Mouse (Mus musculus) gastrocnemius, postnatal 4 days (tissue): ENCODE measurements around the gene Clps. TPM values are rescaled to one million over a fixed set of nuclear protein-coding genes. Genes with fewer than 3 reads are reported as not detected.

Source experiments
- DNase-seq, 2 experiments: peaks; one replicate each; pipeline ENCODE4 v3.0.0; 2021 to 2022; ENCODE audit warnings: low spot score in 2 of 2, mixed read lengths in 2 of 2
- total RNA-seq, 2 experiments: library from RNA; stranded (reverse); gene quantifications; 2 replicates each; pipeline ENCODE4 v1.2.3; 2021

Clps gene
- total RNA-seq, 2 experiments from 2014 or later, result not detected

- DNase-seq, result peak in 1 of 2 experiments; percentile 55
These were observed 7.3 kb downstream of the Clps start for GRCm38 (mm10) chr17:28553040-28553793.

DNA sequence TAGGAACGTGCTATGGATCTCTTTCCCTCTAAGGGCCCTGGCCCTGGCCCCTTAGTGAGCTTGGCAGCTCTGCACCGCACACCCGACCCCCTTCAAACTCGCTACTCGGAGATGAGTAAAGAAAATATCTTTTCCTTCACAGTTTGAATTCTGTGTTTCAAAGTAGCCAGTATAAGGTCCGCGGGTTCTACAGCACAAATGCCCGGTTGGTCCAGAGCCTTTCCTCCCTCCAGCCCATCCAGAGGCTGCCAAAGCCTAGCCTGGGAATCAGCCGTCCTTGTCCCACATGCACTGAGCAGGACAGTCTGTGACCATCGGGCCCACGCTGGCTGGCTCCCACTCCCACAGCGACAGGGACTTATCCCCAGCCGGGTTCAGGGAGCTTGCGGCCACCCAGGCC, 11.5 kb downstream of the Clps start, which contains the start of gene Clpsl2:
Clpsl2 (plus strand) TSS at position 301 of the 400 bp plus-strand sequence.
- no peak for DNase-seq

DNA sequence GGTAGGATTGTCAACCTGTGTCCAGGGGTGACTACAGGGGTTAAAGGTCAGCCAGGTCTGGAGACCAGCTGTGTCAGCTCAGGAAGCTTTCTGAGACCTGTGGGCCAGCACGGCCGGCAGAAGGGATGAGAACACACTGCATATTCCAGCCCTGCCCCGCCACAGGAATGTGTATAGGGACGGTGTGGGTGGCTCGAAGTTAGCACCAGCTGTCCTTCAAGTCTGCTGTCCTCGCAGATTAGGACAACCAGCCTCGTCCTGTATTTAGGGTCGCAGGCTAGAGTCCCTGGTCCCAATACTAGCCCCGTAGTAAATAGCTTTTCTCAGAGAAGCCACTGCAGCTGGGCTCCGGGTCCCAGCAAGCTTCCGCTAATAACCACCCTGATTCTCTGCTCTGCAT, 12.0 kb downstream of the Clps start:
- DNase-seq, result no peak

GRCm38 (mm10) chr17:28546925-28547324, 13.6 kb downstream of the Clps start:
- no peak for DNase-seq

DNA sequence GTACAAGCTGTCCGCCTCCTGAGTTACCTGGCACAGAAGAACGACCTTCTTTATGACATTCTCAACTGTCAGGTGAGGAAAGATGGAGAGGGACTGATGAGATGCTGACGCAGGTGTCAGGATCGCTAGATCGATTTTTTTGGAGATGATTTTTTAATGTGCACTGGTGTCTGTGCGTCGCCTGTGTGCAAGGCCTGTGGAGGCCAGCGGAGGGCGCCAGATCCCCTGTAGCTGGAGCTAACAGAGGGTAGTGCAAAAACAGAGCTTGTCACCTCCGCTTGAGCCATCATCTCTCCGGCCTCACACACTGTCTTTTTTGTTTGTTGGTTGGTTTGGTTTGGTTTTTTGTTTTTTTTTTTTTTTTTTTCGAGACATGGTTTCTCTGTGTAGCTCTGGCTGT, 22.7 kb downstream of the Clps start:
- DNase-seq, result no peak

DNA sequence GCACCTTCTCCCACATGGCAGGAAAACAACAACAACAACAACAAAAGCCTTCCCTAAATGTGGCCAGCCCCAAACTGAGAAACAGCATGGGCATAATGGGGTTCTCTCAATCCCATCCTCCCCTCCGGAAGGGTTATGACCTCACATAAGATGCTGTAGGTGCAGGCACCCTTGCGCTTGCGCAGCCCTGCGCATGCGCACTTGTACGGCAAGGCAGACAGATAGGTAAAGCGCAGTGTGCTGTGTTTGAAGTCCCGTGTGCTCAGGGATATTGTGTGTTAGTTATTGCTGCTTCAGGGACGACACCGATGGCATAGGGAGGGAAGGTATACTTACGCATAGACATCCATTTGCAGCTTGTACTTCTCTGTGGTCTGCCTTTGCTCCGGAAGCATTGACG, 27.2 kb downstream of the Clps start:
- no peak for DNase-seq

- no peak for DNase-seq
These were observed 28.0 kb downstream of the Clps start for GRCm38 (mm10) chr17:28532557-28532956.

GRCm38 (mm10) chr17:28531946-28532345, 28.6 kb downstream of the Clps start:
- no peak for DNase-seq

- DNase-seq, result no peak
These were observed 30.1 kb downstream of the Clps start, which contains the start of gene Armc12 for GRCm38 (mm10) chr17:28530506-28530905. TSS of gene Armc12 (plus strand) at chr17:28530806.

DNA sequence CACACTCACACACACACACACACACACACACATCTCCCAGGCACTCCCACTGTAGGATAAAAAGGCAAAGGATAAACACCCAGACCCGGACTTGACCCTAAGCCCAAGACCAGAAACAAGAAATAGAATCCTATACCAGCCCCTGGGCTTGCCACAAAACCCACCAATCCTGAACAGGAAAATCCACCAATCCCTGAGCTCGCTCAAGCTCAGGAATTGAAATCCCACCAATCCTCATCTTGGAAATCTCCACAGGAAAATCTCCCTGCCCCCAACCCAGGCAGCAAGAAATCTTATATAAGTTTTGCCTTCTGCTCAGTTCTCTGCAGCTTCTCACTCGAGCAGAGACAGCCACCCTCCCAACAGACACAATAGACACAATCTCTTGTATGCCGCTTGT, 31.4 kb downstream of the Clps start:
- no peak for DNase-seq

GRCm38 (mm10) chr17:28528043-28528351, 32.6 kb downstream of the Clps start:
- peak; percentile 76 to 82 for DNase-seq

- DNase-seq, result no peak
These were observed 33.2 kb downstream of the Clps start for GRCm38 (mm10) chr17:28527184-28528042.

DNA sequence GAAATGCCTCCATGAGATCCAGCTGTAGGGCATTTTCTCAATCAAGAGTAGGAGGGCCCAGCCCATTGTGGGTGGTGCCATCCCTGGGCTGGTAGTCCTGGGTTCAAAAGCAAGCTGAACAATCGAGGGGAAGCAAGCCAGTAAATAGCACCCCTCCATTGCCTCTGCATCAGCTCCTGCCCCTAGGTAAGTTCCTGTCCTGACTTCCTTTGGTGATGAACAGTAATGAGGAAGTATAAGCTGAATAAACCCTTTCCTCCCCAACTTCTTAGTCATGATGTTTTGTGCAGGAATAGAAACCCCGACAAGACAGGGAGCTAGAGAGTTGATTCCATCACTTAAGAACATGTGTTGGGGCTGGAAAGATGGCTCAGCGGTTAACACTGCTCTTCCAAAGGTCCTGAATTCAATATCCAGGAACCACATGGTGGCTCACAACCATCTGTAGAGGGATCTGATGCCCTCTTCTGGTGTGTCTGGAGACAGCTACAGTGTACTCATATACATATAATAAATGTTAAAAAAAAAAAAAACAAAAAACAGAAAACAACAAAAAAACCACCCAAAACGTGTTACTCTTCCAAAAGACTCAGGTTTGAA, 35.6 kb downstream of the Clps start:
- no peak for DNase-seq

DNA sequence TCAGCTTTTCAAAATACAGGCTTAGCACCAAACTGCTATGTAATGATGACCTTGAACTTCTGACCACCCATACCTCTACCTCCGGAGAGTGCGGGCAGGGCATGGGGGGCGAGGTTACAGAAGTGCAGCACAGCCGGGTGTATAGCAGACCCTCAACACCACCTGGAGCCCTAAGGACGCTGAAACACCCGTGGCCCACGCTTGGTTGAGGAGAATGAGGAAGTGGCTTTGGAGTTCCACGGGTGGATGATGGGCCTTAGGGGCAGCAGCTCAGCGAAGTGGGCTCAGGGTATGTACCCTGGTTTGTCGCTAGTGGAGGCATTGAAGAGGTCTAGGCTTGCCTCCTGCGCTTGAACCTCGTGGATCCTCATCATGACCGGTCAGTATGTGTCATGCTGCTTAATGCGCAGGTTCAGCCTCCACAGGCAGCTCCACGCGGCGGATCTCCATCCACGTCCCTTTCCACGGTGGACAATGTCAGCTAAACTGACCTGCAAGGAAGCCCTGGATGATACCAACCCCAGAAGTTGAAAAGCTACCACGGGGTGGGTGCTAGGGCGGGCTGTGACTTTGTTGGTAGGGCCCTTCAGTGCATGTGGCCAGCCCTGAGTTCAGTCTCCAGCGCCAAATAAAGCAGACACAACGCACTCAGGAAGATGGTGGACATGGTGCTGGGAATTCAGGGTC, 36.4 kb downstream of the Clps start:
- DNase-seq, result no peak

- no peak for DNase-seq
These were observed 37.1 kb downstream of the Clps start for GRCm38 (mm10) chr17:28523355-28524008.

DNA sequence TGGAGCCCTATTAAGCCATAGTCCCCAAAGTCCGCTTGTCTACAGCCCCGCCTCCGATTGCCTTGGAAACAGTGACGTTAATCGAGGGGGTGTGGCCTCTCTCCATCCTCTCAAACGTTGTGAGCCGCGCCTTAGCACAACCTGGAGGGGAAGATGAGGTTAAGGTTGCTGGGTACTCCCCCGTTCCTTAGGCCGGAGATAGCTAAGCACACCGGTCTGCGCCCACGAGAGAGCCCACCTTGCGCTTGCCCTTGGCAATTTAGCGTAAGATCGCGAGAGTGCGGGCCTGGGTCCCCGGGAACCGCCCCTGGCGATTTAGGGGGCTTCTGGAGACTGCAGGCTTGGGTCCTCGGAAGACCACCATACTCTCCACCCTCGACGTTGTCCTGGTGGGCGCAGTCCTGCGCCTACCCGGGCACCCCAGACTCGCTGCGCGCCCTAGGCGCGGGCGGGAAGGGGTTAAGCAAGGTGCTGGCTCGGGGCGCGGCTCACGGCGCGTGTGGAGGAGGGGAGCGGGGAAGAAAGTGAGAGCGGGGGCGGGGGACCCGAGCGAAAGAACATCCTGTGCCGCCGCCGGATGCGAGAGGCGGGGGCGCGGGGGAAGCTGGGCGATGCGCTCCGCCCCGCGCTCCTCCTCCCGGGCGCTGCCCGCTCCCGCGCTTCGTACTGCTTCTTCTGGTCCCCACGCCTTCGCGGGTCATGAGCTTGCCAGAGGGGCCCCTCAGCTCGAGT, 37.8 kb downstream of the Clps start:
- peak; percentile 61 to 80 for DNase-seq

GRCm38 (mm10) chr17:28521920-28522319, 38.6 kb downstream of the Clps start:
- no peak for DNase-seq

- DNase-seq, result no peak
These were observed 39.4 kb downstream of the Clps start for GRCm38 (mm10) chr17:28521071-28521726.

- no peak for DNase-seq
These were observed 40.0 kb downstream of the Clps start for GRCm38 (mm10) chr17:28520561-28520960.

DNA sequence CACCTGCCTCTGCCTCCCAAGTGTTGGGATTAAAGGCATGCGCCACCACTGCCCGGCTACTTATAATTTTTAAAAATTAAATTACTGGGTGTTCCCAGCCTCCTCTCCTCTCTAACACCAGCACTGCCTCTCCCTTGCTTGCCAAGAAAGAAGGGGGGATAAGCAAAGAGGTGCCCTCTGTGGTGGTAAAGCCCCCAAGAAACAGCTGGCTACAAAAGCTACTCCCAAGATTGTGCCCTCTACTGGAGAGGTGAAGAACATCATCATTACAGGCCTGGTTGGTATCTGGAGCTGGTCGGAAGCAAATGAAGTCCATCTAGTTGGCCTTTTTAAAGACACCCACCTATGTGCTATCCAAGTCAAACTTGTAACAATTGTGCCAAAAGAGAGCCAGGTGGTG, 40.7 kb downstream of the Clps start:
- DNase-seq, result no peak
